11 mouse cellular contexts compared by ENCODE assay signal in the genomic region with DNA sequence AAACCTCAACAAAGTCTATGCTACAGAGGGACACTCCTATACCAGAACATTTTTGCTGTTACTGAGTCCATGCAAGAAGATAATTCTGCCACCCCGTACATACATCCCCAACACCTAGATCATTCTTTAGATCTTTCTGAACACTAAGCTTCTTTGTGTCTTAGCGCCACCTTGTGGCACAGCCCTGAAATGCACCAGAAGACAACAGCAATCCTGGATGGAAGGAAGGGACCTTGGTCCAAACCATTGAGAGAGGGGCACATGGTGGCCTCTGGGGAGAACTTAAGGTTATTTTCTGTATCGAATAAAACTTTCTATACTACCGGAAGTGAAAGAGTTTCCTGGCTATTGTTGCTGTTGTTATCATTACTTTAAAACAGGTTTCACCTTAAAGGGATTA. TPM values are rescaled to one million over a fixed set of nuclear protein-coding genes. Genes with fewer than 3 reads are reported as not detected.
"Had no signal": no experiment of that assay in that cellular context is flagged by ENCODE, and none has a peak within 500 bp of the region (broad histone marks: within the 10 kb centered on the region; RNA-seq: fewer than 3 reads in every experiment).

No protein-coding gene starts in this region.

RNA-seq across cellular contexts. Expression of a gene that starts 11.2 kb away (rescaled TPM):
- total RNA-seq: left cerebral cortex, adult 2 months; left cerebral cortex, adult 8-10 months; left cerebral cortex, postnatal 10 days; left cerebral cortex, postnatal 14 days; left cerebral cortex, postnatal 25 days; left cerebral cortex, postnatal 36 days; left cerebral cortex, postnatal 4 days; liver, adult 2 months; monocyte, adult 5-6 weeks had no signal

RNA-seq across cellular contexts. Expression of a gene that starts 49.4 kb away (rescaled TPM):
- total RNA-seq: left cerebral cortex, adult 18-20 months; left cerebral cortex, adult 2 months; left cerebral cortex, adult 8-10 months; left cerebral cortex, postnatal 10 days; left cerebral cortex, postnatal 14 days; left cerebral cortex, postnatal 25 days; left cerebral cortex, postnatal 36 days; left cerebral cortex, postnatal 4 days; liver, adult 2 months; midbrain, postnatal 0 days; monocyte, adult 5-6 weeks had no signal
